Mouse (Mus musculus): ENCODE data around the gene Myo10. TPM values are rescaled to one million over a fixed set of nuclear protein-coding genes. Genes with fewer than 3 reads are reported as not detected.

Myo10 gene
- total and polyA plus RNA-seq, 2 experiments, result 15.7 to 21.5 TPM

- Histone ChIP-seq H3K4me3 (ENCODE audit: insufficient read depth, low read depth, low read length) (no peak overlapping the region), H3K27me3 (ENCODE audit: control insufficient read depth, insufficient read depth, low read length) (no peaks in the 10 kb centered on the region), H3K36me3 (ENCODE audit: control insufficient read depth, insufficient read depth, low read length) (no peaks in the 10 kb centered on the region), H3K4me1 (ENCODE audit: control insufficient read depth, insufficient read depth, low read length) (no peaks in the 10 kb centered on the region), H3K27ac (replicated peaks; ENCODE audit: insufficient read depth, low read depth, low read length) (no peak overlapping the region), H3K9ac (ENCODE audit: low read depth, low read length) (no peak overlapping the region), H3K79me2 (ENCODE audit: control insufficient read depth, insufficient read depth, low read length) (no peaks in the 10 kb centered on the region)
- no peak for TF ChIP-seq CTCF (IDR thresholded peaks at IDR 0.05; ENCODE audit: low read depth, low read length)
- TF ChIP-seq POLR2A (IDR thresholded peaks at IDR 0.05; ENCODE audit: extremely low read depth, insufficient read depth, low read length), result no peak
- DNase-seq (ENCODE audit: extremely low read depth, low read depth, low spot score), result no peak
- 76% methylated on average over 6 of the region's 6 CpGs for WGBS
Observed at GRCm38 (mm10) chr15:25603286-25603685, 19.0 kb upstream of the Myo10 start.

- TF ChIP-seq CTCF (IDR thresholded peaks at IDR 0.05; ENCODE audit: low read depth, low read length) (no peak), POLR2A (IDR thresholded peaks at IDR 0.05; ENCODE audit: extremely low read depth, insufficient read depth, low read length) (no peak)
Observed at GRCm38 (mm10) chr15:25604231-25604630, 18.1 kb upstream of the Myo10 start.

GRCm38 (mm10) chr15:25605376-25605775 lies 16.9 kb upstream of the Myo10 start:
- no peak overlapping the region for H3K27ac ChIP-seq (replicated peaks; ENCODE audit: insufficient read depth, low read depth, low read length)
- no peaks in the 10 kb centered on the region for H3K36me3 ChIP-seq (ENCODE audit: control insufficient read depth, insufficient read depth, low read length)
- no peaks in the 10 kb centered on the region for H3K27me3 ChIP-seq (ENCODE audit: control insufficient read depth, insufficient read depth, low read length)
- TF ChIP-seq CTCF (IDR thresholded peaks at IDR 0.05; ENCODE audit: low read depth, low read length) (no peak), POLR2A (IDR thresholded peaks at IDR 0.05; ENCODE audit: extremely low read depth, insufficient read depth, low read length) (no peak)
- 81% methylated on average over 4 of the region's 4 CpGs for WGBS
- no peak overlapping the region for H3K9ac ChIP-seq (ENCODE audit: low read depth, low read length)
- H3K4me3 ChIP-seq (ENCODE audit: insufficient read depth, low read depth, low read length), result no peak overlapping the region
- no peaks in the 10 kb centered on the region for H3K79me2 ChIP-seq (ENCODE audit: control insufficient read depth, insufficient read depth, low read length)
- no peak for DNase-seq (ENCODE audit: extremely low read depth, low read depth, low spot score)
- no peaks in the 10 kb centered on the region for H3K4me1 ChIP-seq (ENCODE audit: control insufficient read depth, insufficient read depth, low read length)

More at GRCm38 (mm10) chr15:25604231-25604630, 18.1 kb upstream of the Myo10 start:
- H3K27me3 ChIP-seq (ENCODE audit: control insufficient read depth, insufficient read depth, low read length), result no peaks in the 10 kb centered on the region
- H3K27ac ChIP-seq (replicated peaks; ENCODE audit: insufficient read depth, low read depth, low read length), result no peak overlapping the region
- H3K79me2 ChIP-seq (ENCODE audit: control insufficient read depth, insufficient read depth, low read length), result no peaks in the 10 kb centered on the region
- no peaks in the 10 kb centered on the region for H3K36me3 ChIP-seq (ENCODE audit: control insufficient read depth, insufficient read depth, low read length)
- 50% methylated on average over 1 of the region's 1 CpGs for WGBS
- H3K9ac ChIP-seq (ENCODE audit: low read depth, low read length), result no peak overlapping the region
- no peak for DNase-seq (ENCODE audit: extremely low read depth, low read depth, low spot score)
- H3K4me1 ChIP-seq (ENCODE audit: control insufficient read depth, insufficient read depth, low read length), result no peaks in the 10 kb centered on the region
- H3K4me3 ChIP-seq (ENCODE audit: insufficient read depth, low read depth, low read length), result no peak overlapping the region

- Histone ChIP-seq H3K79me2 (ENCODE audit: control insufficient read depth, insufficient read depth, low read length) (no peaks in the 10 kb centered on the region), H3K4me1 (ENCODE audit: control insufficient read depth, insufficient read depth, low read length) (peaks cover 2% of the 10 kb centered on the region; the same call in 1 of the 2 replicates), H3K36me3 (ENCODE audit: control insufficient read depth, insufficient read depth, low read length) (no peaks in the 10 kb centered on the region), H3K9ac (ENCODE audit: low read depth, low read length) (no peak overlapping the region), H3K4me3 (ENCODE audit: insufficient read depth, low read depth, low read length) (no peak overlapping the region), H3K27me3 (ENCODE audit: control insufficient read depth, insufficient read depth, low read length) (no peaks in the 10 kb centered on the region), H3K27ac (replicated peaks; ENCODE audit: insufficient read depth, low read depth, low read length) (no peak overlapping the region)
- no peak for DNase-seq (ENCODE audit: extremely low read depth, low read depth, low spot score)
- WGBS, result 46% methylated on average over 3 of the region's 3 CpGs
- no peak for TF ChIP-seq POLR2A (IDR thresholded peaks at IDR 0.05; ENCODE audit: extremely low read depth, insufficient read depth, low read length)
- TF ChIP-seq CTCF (IDR thresholded peaks at IDR 0.05; ENCODE audit: low read depth, low read length), result no peak
Observed at GRCm38 (mm10) chr15:25608742-25609141, 13.6 kb upstream of the Myo10 start.

GRCm38 (mm10) chr15:25609253-25609652 lies 13.1 kb upstream of the Myo10 start:
- no peak overlapping the region for H3K27ac ChIP-seq (replicated peaks; ENCODE audit: insufficient read depth, low read depth, low read length)
- H3K4me3 ChIP-seq (ENCODE audit: insufficient read depth, low read depth, low read length), result no peak overlapping the region
- 16% methylated on average over 10 of the region's 10 CpGs for WGBS
- H3K4me1 ChIP-seq (ENCODE audit: control insufficient read depth, insufficient read depth, low read length), result peaks cover 2% of the 10 kb centered on the region; the same call in 1 of the 2 replicates
- no peaks in the 10 kb centered on the region for H3K36me3 ChIP-seq (ENCODE audit: control insufficient read depth, insufficient read depth, low read length)
- H3K79me2 ChIP-seq (ENCODE audit: control insufficient read depth, insufficient read depth, low read length), result no peaks in the 10 kb centered on the region
- no peak overlapping the region for H3K9ac ChIP-seq (ENCODE audit: low read depth, low read length)
- no peaks in the 10 kb centered on the region for H3K27me3 ChIP-seq (ENCODE audit: control insufficient read depth, insufficient read depth, low read length)
- no peak for TF ChIP-seq POLR2A (IDR thresholded peaks at IDR 0.05; ENCODE audit: extremely low read depth, insufficient read depth, low read length)
- TF ChIP-seq CTCF (IDR thresholded peaks at IDR 0.05; ENCODE audit: low read depth, low read length), result no peak
- no peak for DNase-seq (ENCODE audit: extremely low read depth, low read depth, low spot score)

GRCm38 (mm10) chr15:25611178-25611577 lies 11.1 kb upstream of the Myo10 start:
- no peaks in the 10 kb centered on the region for H3K27me3 ChIP-seq (ENCODE audit: control insufficient read depth, insufficient read depth, low read length)
- H3K4me1 ChIP-seq (ENCODE audit: control insufficient read depth, insufficient read depth, low read length), result peaks cover 2% of the 10 kb centered on the region; the same call in 1 of the 2 replicates
- H3K9ac ChIP-seq (ENCODE audit: low read depth, low read length), result no peak overlapping the region
- H3K79me2 ChIP-seq (ENCODE audit: control insufficient read depth, insufficient read depth, low read length), result no peaks in the 10 kb centered on the region
- 31% methylated on average over 6 of the region's 6 CpGs for WGBS
- no peak overlapping the region for H3K4me3 ChIP-seq (ENCODE audit: insufficient read depth, low read depth, low read length)
- H3K36me3 ChIP-seq (ENCODE audit: control insufficient read depth, insufficient read depth, low read length), result no peaks in the 10 kb centered on the region
- H3K27ac ChIP-seq (replicated peaks; ENCODE audit: insufficient read depth, low read depth, low read length), result no peak overlapping the region
- peak; percentile 65 for DNase-seq (ENCODE audit: extremely low read depth, low read depth, low spot score)
- no peak for TF ChIP-seq CTCF (IDR thresholded peaks at IDR 0.05; ENCODE audit: low read depth, low read length)
- TF ChIP-seq POLR2A (IDR thresholded peaks at IDR 0.05; ENCODE audit: extremely low read depth, insufficient read depth, low read length), result no peak

Measured in liver, adult 2 months (tissue).